Mouse (Mus musculus): ENCODE results near the gene Adprhl2. TPM values are rescaled to one million over a fixed set of nuclear protein-coding genes. Genes with fewer than 3 reads are reported as not detected.

The Adprhl2 gene
- 23.7 and 26.1 TPM in 2 replicates for polyA plus RNA-seq (2015; fragmentation: Nextera tagmentation; extraction: Ambion mirVana)

GRCm38 (mm10) chr4:126321111-126321853 is at the start of gene Adprhl2:
Gene Adprhl2, minus strand, starts transcription at chr4:126321703.
- peak within 1 kb of the TSS; percentile 76 for H3K9ac ChIP-seq (ENCODE audit: low read depth, low read length)
- peak; percentile 84 for ATAC-seq (ENCODE audit: low read depth)
- under 1% methylated on average over 79 of the region's 80 CpGs for WGBS (ENCODE audit: insufficient replicate concordance)

GRCm38 (mm10) chr4:126360069-126360468 is 38.6 kb upstream of the Adprhl2 start:
- H3K9me3 ChIP-seq (replicated peaks; ENCODE audit: control insufficient read depth, low read length), result no peaks in the 10 kb centered on the region
- H3K36me3 ChIP-seq (ENCODE audit: control insufficient read depth, insufficient read depth), result peaks cover 12% of the 10 kb centered on the region
- H3K4me2 ChIP-seq (ENCODE audit: low read depth, low read length), result no peak overlapping the region
- no peaks in the 10 kb centered on the region for H3K4me1 ChIP-seq (ENCODE audit: control insufficient read depth, low read depth, low read length)
- ATAC-seq (ENCODE audit: low read depth), result 0 out of 2 replicates have a peak, but pooled peaks have one; percentile 19
- no peaks in the 10 kb centered on the region for H3K27me3 ChIP-seq (ENCODE audit: control insufficient read depth, insufficient read depth, low read depth, low read length)
- H3K9ac ChIP-seq (ENCODE audit: low read depth, low read length), result no peak overlapping the region
- 63% methylated on average over 1 of the region's 1 CpGs for WGBS (ENCODE audit: insufficient replicate concordance)
- no peak overlapping the region for H3K4me3 ChIP-seq (ENCODE audit: low read depth, low read length)
- no peak overlapping the region for H3K27ac ChIP-seq (ENCODE audit: low read length)

More at GRCm38 (mm10) chr4:126321111-126321853, at the start of gene Adprhl2:
- H3K36me3 ChIP-seq (ENCODE audit: control insufficient read depth, insufficient read depth), result peaks cover 12% of the 10 kb centered on the region
- H3K9me3 ChIP-seq (replicated peaks; ENCODE audit: control insufficient read depth, low read length), result no peaks in the 10 kb centered on the region
- H3K27me3 ChIP-seq (ENCODE audit: control insufficient read depth, insufficient read depth, low read depth, low read length), result peaks cover 6% of the 10 kb centered on the region
- peak within 1 kb of the TSS; percentile 91 for H3K4me3 ChIP-seq (ENCODE audit: low read depth, low read length)
- H3K27ac ChIP-seq (ENCODE audit: low read length), result peak within 1 kb of the TSS; percentile 58
- H3K4me1 ChIP-seq (ENCODE audit: control insufficient read depth, low read depth, low read length), result peaks cover 12% of the 10 kb centered on the region
- H3K4me2 ChIP-seq (ENCODE audit: low read depth, low read length), result peak within 1 kb of the TSS; percentile 86

GRCm38 (mm10) chr4:126343451-126343850 is 21.9 kb upstream of the Adprhl2 start:
- peaks cover 5% of the 10 kb centered on the region for H3K36me3 ChIP-seq (ENCODE audit: control insufficient read depth, insufficient read depth)
- no peak overlapping the region for H3K27ac ChIP-seq (ENCODE audit: low read length)
- H3K9me3 ChIP-seq (replicated peaks; ENCODE audit: control insufficient read depth, low read length), result no peaks in the 10 kb centered on the region
- H3K27me3 ChIP-seq (ENCODE audit: control insufficient read depth, insufficient read depth, low read depth, low read length), result no peaks in the 10 kb centered on the region
- H3K4me3 ChIP-seq (ENCODE audit: low read depth, low read length), result no peak overlapping the region
- 66% methylated on average over 4 of the region's 4 CpGs for WGBS (ENCODE audit: insufficient replicate concordance)
- no peak overlapping the region for H3K9ac ChIP-seq (ENCODE audit: low read depth, low read length)
- no peak overlapping the region for H3K4me2 ChIP-seq (ENCODE audit: low read depth, low read length)
- ATAC-seq (ENCODE audit: low read depth), result no peak
- H3K4me1 ChIP-seq (ENCODE audit: control insufficient read depth, low read depth, low read length), result no peaks in the 10 kb centered on the region

GRCm38 (mm10) chr4:126339461-126339860 is 18.0 kb upstream of the Adprhl2 start:
- Histone ChIP-seq H3K9me3 (replicated peaks; ENCODE audit: control insufficient read depth, low read length) (no peaks in the 10 kb centered on the region), H3K27ac (ENCODE audit: low read length) (no peak overlapping the region), H3K4me3 (ENCODE audit: low read depth, low read length) (no peak overlapping the region), H3K4me2 (ENCODE audit: low read depth, low read length) (no peak overlapping the region), H3K27me3 (ENCODE audit: control insufficient read depth, insufficient read depth, low read depth, low read length) (no peaks in the 10 kb centered on the region), H3K9ac (ENCODE audit: low read depth, low read length) (no peak overlapping the region), H3K36me3 (ENCODE audit: control insufficient read depth, insufficient read depth) (no peaks in the 10 kb centered on the region), H3K4me1 (ENCODE audit: control insufficient read depth, low read depth, low read length) (no peaks in the 10 kb centered on the region)
- ATAC-seq (ENCODE audit: low read depth), result no peak
- WGBS (ENCODE audit: insufficient replicate concordance), result 46% methylated on average over 4 of the region's 4 CpGs

GRCm38 (mm10) chr4:126332358-126332757 is 10.9 kb upstream of the Adprhl2 start:
- 52% methylated on average over 3 of the region's 3 CpGs for WGBS (ENCODE audit: insufficient replicate concordance)
- no peaks in the 10 kb centered on the region for H3K27me3 ChIP-seq (ENCODE audit: control insufficient read depth, insufficient read depth, low read depth, low read length)
- no peak overlapping the region for H3K27ac ChIP-seq (ENCODE audit: low read length)
- no peak overlapping the region for H3K4me2 ChIP-seq (ENCODE audit: low read depth, low read length)
- H3K36me3 ChIP-seq (ENCODE audit: control insufficient read depth, insufficient read depth), result no peaks in the 10 kb centered on the region
- H3K9me3 ChIP-seq (replicated peaks; ENCODE audit: control insufficient read depth, low read length), result no peaks in the 10 kb centered on the region
- ATAC-seq (ENCODE audit: low read depth), result no peak
- H3K9ac ChIP-seq (ENCODE audit: low read depth, low read length), result no peak overlapping the region
- no peaks in the 10 kb centered on the region for H3K4me1 ChIP-seq (ENCODE audit: control insufficient read depth, low read depth, low read length)
- H3K4me3 ChIP-seq (ENCODE audit: low read depth, low read length), result no peak overlapping the region

- Histone ChIP-seq H3K4me3 (ENCODE audit: low read depth, low read length) (no peak overlapping the region), H3K36me3 (ENCODE audit: control insufficient read depth, insufficient read depth) (no peaks in the 10 kb centered on the region), H3K9me3 (replicated peaks; ENCODE audit: control insufficient read depth, low read length) (no peaks in the 10 kb centered on the region), H3K4me1 (ENCODE audit: control insufficient read depth, low read depth, low read length) (no peaks in the 10 kb centered on the region), H3K4me2 (ENCODE audit: low read depth, low read length) (no peak overlapping the region), H3K27me3 (ENCODE audit: control insufficient read depth, insufficient read depth, low read depth, low read length) (no peaks in the 10 kb centered on the region), H3K27ac (ENCODE audit: low read length) (no peak overlapping the region), H3K9ac (ENCODE audit: low read depth, low read length) (no peak overlapping the region)
- ATAC-seq (ENCODE audit: low read depth), result no peak
- WGBS (ENCODE audit: insufficient replicate concordance), result 55% methylated on average over 1 of the region's 1 CpGs
Observed at GRCm38 (mm10) chr4:126331751-126332150, 10.2 kb upstream of the Adprhl2 start.

- 79% methylated on average over 4 of the region's 4 CpGs for WGBS (ENCODE audit: insufficient replicate concordance)
- no peak overlapping the region for H3K27ac ChIP-seq (ENCODE audit: low read length)
- peaks cover 4% of the 10 kb centered on the region for H3K27me3 ChIP-seq (ENCODE audit: control insufficient read depth, insufficient read depth, low read depth, low read length)
- H3K4me1 ChIP-seq (ENCODE audit: control insufficient read depth, low read depth, low read length), result no peaks in the 10 kb centered on the region
- H3K4me3 ChIP-seq (ENCODE audit: low read depth, low read length), result no peak overlapping the region
- no peak overlapping the region for H3K9ac ChIP-seq (ENCODE audit: low read depth, low read length)
- H3K4me2 ChIP-seq (ENCODE audit: low read depth, low read length), result no peak overlapping the region
- H3K9me3 ChIP-seq (replicated peaks; ENCODE audit: control insufficient read depth, low read length), result no peaks in the 10 kb centered on the region
- ATAC-seq (ENCODE audit: low read depth), result no peak
- no peaks in the 10 kb centered on the region for H3K36me3 ChIP-seq (ENCODE audit: control insufficient read depth, insufficient read depth)
Observed at GRCm38 (mm10) chr4:126330295-126330694, 8.8 kb upstream of the Adprhl2 start.

GRCm38 (mm10) chr4:126326036-126326435 is 4.5 kb upstream of the Adprhl2 start:
- Histone ChIP-seq H3K27ac (ENCODE audit: low read length) (no peak overlapping the region), H3K9ac (ENCODE audit: low read depth, low read length) (no peak overlapping the region), H3K4me3 (ENCODE audit: low read depth, low read length) (no peak overlapping the region), H3K27me3 (ENCODE audit: control insufficient read depth, insufficient read depth, low read depth, low read length) (peaks cover 6% of the 10 kb centered on the region), H3K9me3 (replicated peaks; ENCODE audit: control insufficient read depth, low read length) (no peaks in the 10 kb centered on the region), H3K4me2 (ENCODE audit: low read depth, low read length) (no peak overlapping the region), H3K36me3 (ENCODE audit: control insufficient read depth, insufficient read depth) (no peaks in the 10 kb centered on the region), H3K4me1 (ENCODE audit: control insufficient read depth, low read depth, low read length) (peaks cover 3% of the 10 kb centered on the region)
- no peak for ATAC-seq (ENCODE audit: low read depth)
- WGBS (ENCODE audit: insufficient replicate concordance), result 30% methylated on average over 6 of the region's 6 CpGs

- Histone ChIP-seq H3K4me3 (ENCODE audit: low read depth, low read length) (0 out of 2 replicates have a peak within 1 kb of the TSS, but pooled peaks have one; percentile 7), H3K27ac (ENCODE audit: low read length) (no peak within 1 kb of the TSS), H3K4me1 (ENCODE audit: control insufficient read depth, low read depth, low read length) (peaks cover 10% of the 10 kb centered on the region), H3K9ac (ENCODE audit: low read depth, low read length) (no peak within 1 kb of the TSS), H3K36me3 (ENCODE audit: control insufficient read depth, insufficient read depth) (no peaks in the 10 kb centered on the region), H3K4me2 (ENCODE audit: low read depth, low read length) (peak within 1 kb of the TSS; percentile 16; the same call in 1 of the 2 replicates), H3K27me3 (ENCODE audit: control insufficient read depth, insufficient read depth, low read depth, low read length) (peaks cover 6% of the 10 kb centered on the region), H3K9me3 (replicated peaks; ENCODE audit: control insufficient read depth, low read length) (no peaks in the 10 kb centered on the region)
- no peak for ATAC-seq (ENCODE audit: low read depth)
- WGBS (ENCODE audit: insufficient replicate concordance), result 19% methylated on average over 23 of the region's 23 CpGs
Observed at GRCm38 (mm10) chr4:126325281-126325861, 3.9 kb upstream of the Adprhl2 start, which contains the start of gene Tekt2. Gene Tekt2, minus strand, starts transcription at chr4:126325688.

Data from liver, embryonic 16.5 days (tissue).